Mouse (Mus musculus) testis, adult 2 months (tissue): ENCODE measurements around the gene Elof1.

Experiments used
- CTCF ChIP-seq: fragments of 200-500 bp; IDR thresholded peaks from 2 replicates; pipeline ENCODE4 v1.5.1; 2012; ENCODE audit warnings: low read depth, mild to moderate bottlenecking, inconsistent platforms, low read length, moderate library complexity; ENCODE audit not compliant: control insufficient read depth, insufficient read depth, insufficient replicate concordance
- POLR2A ChIP-seq: fragments of 200-500 bp; IDR thresholded peaks from 2 replicates; pipeline ENCODE4 v1.6.1; 2012; ENCODE audit warnings: low read depth, mild to moderate bottlenecking, inconsistent platforms, low read length, moderate library complexity; ENCODE audit not compliant: control insufficient read depth

DNA sequence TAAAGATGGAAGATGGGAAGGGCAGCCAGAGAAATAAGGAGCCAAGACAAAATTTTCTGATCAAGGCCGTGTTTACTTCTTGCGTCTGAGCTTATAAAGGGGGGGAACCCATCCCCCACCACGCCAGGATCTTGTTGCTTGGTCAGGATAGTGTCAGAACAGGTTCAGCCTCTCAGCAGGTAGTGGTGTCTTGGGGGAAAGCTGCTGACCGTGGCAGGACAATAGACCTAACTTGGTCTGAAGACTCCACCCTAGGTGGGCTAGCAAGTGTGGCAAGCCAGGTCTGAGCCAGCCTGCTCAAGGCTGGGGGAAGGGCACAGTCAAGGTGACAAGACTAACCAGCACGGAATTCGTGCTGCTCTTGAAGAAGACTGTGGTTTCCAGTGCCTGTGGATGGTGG lies 44.3 kb upstream of the Elof1 start:
- TF ChIP-seq POLR2A (no peak), CTCF (no peak)
